Mouse (Mus musculus) gastrocnemius, postnatal 36 days (tissue): ENCODE measurements at regions not wholly inside any gene's neighbourhood (a gene's known extent, or its start where the extent isn't known, plus 50 kb on each side); places are given as distances from the start of the nearest gene placed in this dataset.
"Not testable (repeated sequence)": the region's sequence is repeated elsewhere in the genome, so short reads cannot be mapped to it uniquely, and the experiment has no call there.

ENCODE experiments used
- DNase-seq, 2 experiments: peaks; one replicate each; pipeline ENCODE4 v3.0.0; 2022
- intact Hi-C: fragments of 180-260 bp; cut with DNase I; formaldehyde crosslinking; loops from one replicate; pipeline ENCODE4 v1.15.1; 2025

- DNase-seq, result no peak
- intact Hi-C loops, result no loop called here
Observed at GRCm38 (mm10) chr2:128263880-128264279, 138.0 kb downstream of the Bcl2l11 start.

GRCm38 (mm10) chr2:128265014-128265990 is 139.5 kb downstream of the Bcl2l11 start:
- intact Hi-C loops, result no loop called here
- DNase-seq, result no peak

GRCm38 (mm10) chr2:128270377-128271129 is 144.7 kb downstream of the Bcl2l11 start:
- intact Hi-C loops, result no loop called here
- DNase-seq, result no peak

GRCm38 (mm10) chr2:128272789-128273188 is 147.0 kb downstream of the Bcl2l11 start:
- no peak for DNase-seq
- intact Hi-C loops, result no loop called here

DNA sequence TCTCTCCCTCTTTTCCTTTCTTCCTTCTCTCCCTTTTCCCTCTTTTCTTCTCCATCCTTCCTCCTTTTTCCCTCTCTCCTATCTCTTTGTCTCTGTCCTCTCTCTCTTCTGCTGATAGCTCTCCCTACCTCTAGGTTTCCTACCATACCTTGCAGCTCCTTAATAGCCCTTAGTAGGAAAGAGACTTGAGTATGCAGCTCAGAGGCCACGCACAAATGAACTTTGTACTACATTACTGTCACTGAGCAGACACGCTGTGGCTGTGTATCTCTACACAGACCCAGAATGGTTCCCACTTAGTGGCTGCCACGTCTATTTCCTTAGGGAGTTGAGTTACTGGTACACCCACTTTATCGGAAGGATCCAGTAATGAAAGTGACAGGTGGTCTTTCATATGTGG is 147.5 kb downstream of the Bcl2l11 start:
- intact Hi-C loops, result no loop called here
- no peak for DNase-seq

DNA sequence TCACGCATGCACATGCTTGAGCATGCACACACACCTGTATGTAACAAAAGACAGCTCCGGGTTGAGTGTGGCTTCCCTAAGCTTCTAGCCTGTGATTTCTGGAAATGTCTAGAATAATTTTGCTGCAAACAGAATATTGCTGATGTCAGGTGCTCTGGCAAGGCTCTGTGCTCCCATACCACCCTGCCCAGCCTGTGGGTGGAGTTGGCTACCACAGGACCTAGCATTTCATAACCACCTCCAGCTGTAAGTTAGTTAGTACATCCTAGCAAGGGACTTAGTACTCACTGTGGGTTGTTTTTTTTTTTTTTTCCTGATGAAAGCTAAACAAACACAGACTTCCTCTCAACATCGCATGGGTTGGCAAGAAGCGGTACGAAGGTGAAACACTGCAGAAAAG is 150.5 kb downstream of the Bcl2l11 start:
- intact Hi-C loops, result no loop called here

DNA sequence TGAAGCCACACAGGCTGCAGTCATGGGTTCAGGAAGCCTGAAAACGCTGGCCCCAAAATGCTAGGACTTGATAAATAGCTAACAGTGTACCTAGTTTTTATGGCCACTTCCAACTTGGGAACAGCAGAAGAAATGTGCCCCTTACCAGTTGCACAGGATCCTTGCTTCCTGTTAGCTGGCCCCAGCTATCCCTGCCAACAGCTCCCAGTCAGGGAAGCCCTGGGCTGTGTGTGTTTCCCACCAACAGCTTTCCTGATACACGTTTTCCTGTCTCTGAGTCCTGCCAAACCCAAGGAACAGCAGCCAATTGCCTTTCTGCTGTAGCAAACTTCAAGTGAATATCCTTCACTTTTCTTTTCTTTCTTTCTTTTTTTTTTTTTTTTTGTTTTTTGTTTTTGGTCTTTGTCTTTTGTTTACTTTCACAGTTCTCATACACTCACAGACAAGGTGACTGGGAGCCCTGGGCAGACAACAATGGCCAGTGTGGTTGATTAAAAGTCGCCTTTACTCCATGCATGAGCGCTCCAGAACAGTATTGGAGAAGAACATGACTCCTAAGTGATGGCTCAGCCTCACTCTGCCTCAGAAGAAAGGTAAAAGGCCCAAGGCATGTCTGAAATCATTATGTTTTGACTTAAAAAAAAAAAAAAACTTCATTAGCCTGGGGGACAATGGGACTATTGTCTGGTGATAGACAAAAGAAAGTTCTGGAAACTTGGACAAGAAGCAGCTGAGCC is 151.7 kb downstream of the Bcl2l11 start:
- intact Hi-C loops, result no loop called here
- DNase-seq, result no peak

More for the DNA sequence above, 150.5 kb downstream of the Bcl2l11 start:
- DNase-seq, result no peak

DNA sequence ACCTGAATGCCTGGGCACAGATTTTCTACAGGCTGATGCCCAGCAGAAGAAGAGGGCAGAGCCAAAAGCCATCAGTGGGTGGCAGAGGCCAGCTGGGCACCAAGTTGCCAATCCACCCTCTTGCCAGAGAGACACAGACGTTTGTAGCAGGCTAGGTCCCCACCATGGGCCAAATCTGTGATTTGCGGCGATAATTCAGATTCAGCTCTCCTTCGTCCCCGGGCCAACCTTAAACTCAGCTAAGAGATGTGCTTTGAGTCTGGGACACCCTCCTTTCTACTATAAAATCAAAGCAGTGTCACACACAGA is 152.2 kb downstream of the Bcl2l11 start:
- intact Hi-C loops, result no loop called here
- DNase-seq, result no peak

DNA sequence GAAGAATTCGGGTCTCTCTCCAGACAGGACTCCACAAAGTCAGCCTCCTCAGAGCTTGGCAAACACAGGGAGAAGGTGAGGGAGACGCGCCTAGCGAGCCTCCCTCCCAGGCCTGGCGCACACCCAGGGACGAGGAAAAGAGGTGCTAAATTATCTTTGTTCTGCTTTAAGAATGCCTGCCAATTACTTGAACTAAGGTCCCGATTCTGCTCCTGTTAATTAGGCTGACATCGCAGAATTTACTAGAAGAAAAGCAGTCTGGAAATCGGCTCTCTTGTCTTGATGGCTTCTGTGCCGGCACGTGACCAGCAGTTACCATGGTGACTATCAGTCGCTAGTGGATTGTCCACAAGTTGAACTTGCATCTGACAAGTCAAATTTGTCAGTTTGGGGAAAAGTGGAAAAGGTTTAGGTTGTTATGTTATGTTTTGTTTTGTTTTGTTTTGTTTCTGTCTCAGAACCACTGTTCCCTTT is 152.8 kb downstream of the Bcl2l11 start:
- DNase-seq, result no peak
- intact Hi-C loops, result no loop called here

DNA sequence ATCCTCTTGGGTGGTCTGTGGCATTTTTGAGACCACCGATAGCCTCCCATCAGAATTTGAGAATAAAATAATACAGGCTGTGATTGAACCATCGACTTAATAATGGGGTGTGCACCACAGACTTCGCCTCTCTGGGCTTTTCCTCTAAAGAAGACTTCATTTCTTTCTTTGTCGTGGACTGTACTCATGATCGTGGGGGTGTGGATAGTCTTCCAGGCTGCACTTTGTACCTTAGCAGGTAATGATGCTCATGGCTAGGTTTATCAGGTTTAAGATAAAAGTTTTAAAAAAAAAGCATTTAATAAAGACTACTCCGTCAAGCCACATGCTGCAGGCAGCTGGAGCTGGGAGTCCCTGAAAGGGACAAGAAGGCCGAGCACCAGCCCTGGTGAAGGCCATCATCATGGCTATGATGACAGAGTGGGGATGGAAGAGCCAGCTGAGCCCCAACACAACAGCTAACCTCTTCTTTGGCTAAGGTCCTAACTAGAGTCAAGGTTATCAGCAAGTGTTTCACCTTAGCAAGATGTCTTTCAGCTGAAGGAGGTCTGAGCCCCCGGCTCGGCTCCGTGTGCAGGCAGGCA is 153.4 kb downstream of the Bcl2l11 start:
- DNase-seq, result no peak

GRCm38 (mm10) chr2:128282591-128282990 is 156.8 kb downstream of the Bcl2l11 start:
- no peak for DNase-seq
- intact Hi-C loops, result no loop called here

More for the DNA sequence above, 153.4 kb downstream of the Bcl2l11 start:
- intact Hi-C loops, result no loop called here

DNA sequence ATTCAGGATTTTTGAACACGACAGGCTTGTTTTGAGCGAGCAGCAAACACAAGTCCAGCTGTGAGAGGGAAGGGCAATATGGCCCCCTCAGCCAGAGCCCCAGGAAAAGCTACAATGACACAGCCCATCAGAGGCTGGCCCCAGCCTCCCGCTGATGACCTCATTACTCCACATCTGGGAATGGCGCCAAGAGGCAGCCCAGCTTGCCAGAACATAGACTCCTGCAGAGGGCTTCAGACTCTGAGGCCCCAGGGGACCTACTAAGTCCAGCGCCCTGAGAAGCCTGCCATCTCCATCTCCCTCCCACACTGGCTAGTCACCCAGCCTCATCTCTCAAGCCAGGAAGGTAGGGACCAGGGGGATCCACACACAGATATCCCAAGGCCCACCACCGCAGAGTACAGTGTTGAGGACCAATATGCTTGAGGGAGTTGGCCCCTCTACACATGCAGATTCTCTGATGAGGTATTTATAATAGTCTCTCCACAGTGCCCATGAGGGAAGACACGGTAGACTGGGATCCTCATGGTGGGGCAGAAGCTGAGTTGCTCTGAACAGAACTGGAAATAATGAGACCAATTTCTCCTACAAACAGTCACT is 159.1 kb downstream of the Bcl2l11 start:
- intact Hi-C loops, result no loop called here
- DNase-seq, result peak; percentile 86 to 87

- no peak for DNase-seq
- intact Hi-C loops, result no loop called here
Observed at GRCm38 (mm10) chr2:128285457-128285856, 159.6 kb downstream of the Bcl2l11 start.

DNA sequence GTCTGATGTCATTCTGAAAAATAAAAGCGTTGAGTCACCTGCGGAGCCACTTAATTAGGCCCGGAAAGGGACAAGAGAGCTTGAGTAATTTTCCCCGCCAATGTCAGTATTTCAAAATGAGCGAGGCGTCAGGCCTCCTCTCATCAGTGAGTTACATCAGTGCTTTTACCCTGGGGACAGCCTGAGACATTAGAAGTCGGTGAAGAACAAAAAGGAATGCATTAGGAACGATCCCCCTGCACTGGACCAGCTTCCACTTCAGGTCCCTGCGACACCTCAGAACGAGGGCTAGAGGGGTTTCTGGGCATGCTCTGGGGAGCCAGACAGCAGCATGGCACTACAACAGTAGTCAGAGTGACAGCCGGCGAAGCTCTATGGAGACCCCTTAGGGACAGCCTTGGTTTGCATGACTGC is 162.3 kb downstream of the Bcl2l11 start:
- DNase-seq, result no peak
- intact Hi-C loops, result no loop called here

GRCm38 (mm10) chr2:128290609-128291008 is 164.8 kb downstream of the Bcl2l11 start:
- no peak for DNase-seq
- intact Hi-C loops, result no loop called here

GRCm38 (mm10) chr2:128294610-128295009 is 168.8 kb downstream of the Bcl2l11 start:
- intact Hi-C loops, result no loop called here
- no peak for DNase-seq

- DNase-seq, result no peak
- intact Hi-C loops, result no loop called here
Observed at GRCm38 (mm10) chr2:128295018-128295424, 169.2 kb downstream of the Bcl2l11 start.

DNA sequence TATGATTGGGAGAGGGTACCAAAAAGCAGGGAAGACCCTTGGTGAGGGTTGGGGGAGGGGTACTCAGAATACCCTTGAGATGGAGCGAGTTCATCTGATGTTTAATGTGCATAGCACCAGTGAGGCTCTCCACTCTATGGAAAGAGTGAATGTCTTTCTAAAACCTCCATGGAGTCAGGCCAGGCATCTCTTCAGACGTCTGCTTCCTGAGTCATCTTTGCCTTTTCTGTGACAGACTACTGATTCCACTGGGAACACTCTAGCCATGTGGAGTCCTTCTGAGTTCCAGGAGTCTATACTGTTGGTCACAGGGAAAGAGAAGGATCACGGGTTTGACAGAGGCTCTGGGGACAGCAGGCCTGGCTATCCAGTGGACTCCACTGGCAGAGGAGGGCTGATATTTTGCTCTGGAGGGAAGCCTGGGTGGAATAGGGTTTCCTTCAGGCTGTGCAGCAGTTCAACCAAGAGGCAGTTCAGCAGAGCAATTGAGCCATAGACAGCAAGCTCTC is 169.9 kb downstream of the Bcl2l11 start:
- intact Hi-C loops, result no loop called here
- no peak for DNase-seq

DNA sequence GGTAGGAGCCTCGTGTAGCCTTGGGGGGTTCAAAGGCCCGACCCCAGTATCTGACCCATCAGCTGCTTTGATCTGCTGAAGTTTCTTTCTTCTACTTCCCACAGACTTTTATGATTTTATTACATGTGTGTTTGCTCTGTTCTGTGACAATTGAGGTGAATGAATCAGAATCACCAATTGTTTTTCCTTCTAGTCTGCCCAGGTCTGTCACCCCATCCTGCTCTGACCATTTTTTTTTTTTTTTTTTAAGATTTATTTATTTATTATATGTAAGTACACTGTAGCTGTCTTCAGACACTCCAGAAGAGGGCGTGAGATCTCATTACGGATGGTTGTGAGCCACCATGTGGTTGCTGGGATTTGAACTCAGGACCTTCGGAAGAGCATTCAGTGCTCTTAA is 170.6 kb downstream of the Bcl2l11 start:
- intact Hi-C loops, DNase-seq: not testable (repeated sequence)

GRCm38 (mm10) chr2:128296897-128297296 is 171.1 kb downstream of the Bcl2l11 start:
- DNase-seq, result no peak
- intact Hi-C loops, result no loop called here
